Mouse (Mus musculus) Muller cell, postnatal 12 days (primary cell): ENCODE measurements at regions not wholly inside any gene's neighbourhood (a gene's known extent, or its start where the extent isn't known, plus 50 kb on each side); places are given as distances from the start of the nearest gene placed in this dataset.

ENCODE experiments used
- DNase-seq: peaks from one replicate; pipeline ENCODE4 v3.0.0-alpha.2; 2015; ENCODE audit errors: inconsistent ontology term

DNA sequence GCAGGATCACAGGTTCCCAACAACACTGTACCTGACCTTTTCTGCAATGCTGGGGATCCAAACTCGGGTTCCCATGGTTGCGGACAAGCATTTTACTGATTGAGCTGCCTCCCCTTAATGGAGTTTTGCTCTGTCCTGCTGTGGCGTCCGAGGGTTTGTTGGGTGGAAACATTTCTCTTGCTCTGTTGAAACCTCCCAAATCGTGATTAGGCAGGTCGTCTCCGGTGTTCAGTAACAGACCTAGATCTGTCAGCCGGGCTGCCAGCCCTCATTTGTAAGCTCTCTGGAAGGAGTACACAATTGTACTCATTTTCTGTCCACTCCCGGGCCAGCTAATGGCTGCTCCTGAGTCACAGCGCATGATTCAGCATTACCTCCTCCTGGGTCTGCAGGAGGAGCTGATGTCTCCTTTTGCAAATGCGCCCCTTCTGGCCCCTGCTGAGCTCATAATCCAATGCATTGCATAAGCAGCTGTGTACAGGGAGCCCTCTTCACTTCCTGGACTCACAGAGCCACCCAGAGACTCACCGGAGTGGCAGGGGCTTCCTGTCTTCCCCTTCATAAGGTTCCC lies 49.8 kb upstream of the Sipa1l2 start:
- DNase-seq, result peak; percentile 76
